Mouse (Mus musculus): Measurements from ENCODE around the gene Gm525. TPM values are rescaled to one million over a fixed set of nuclear protein-coding genes. Genes with fewer than 3 reads are reported as not detected.
A peak's percentile ranks its signal among the peaks of the same experiment; 100 is the strongest.

The Gm525 gene
- total RNA-seq, 1 experiment from 2014 or later: not detected

DNA sequence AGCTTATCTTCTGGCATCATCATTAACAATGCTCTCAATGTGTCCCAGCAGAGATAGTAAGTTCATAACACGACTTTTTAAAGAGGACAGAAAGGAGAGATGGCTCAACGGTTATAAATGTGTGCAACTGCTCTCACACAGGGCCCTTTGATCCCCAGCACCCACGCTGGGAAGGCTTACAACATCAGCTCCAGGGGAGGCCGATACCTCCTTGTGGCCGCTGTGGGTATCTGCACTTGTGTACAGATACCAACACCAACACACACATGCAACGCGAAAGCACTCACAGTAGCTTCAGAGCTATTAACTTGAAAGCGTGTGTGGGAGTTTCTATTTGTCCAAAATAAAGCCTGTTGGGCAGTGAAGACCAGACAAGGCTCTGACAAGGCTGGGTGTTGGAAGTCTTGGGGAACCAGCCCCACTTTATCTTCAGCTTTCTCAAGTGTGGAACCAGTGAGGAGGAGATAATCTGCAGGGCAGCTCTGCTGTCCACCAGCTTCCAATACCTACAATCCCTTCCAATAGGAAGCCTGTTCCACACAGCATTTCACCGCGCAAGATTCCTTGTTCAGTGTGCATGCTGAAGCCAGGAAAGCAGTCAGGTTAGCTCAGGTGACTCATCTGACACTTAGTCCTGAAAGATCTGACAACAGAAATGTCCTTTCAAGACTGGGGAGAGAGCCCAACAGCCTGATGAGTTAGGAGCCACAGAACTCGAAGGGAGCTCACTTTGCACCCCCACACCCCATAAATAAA is 14.9 kb upstream of the Gm525 start:
- peak; percentile 22 to 38; a peak in 1 of 4 replicates for ATAC-seq (replicated peaks in 1 of 2; ENCODE audit: insufficient read depth in 1 of 2, low FRiP score in 2 of 2, low TSS enrichment in 1 of 2, low read depth in 1 of 2, poor library complexity in 2 of 2, severe bottlenecking in 2 of 2)

DNA sequence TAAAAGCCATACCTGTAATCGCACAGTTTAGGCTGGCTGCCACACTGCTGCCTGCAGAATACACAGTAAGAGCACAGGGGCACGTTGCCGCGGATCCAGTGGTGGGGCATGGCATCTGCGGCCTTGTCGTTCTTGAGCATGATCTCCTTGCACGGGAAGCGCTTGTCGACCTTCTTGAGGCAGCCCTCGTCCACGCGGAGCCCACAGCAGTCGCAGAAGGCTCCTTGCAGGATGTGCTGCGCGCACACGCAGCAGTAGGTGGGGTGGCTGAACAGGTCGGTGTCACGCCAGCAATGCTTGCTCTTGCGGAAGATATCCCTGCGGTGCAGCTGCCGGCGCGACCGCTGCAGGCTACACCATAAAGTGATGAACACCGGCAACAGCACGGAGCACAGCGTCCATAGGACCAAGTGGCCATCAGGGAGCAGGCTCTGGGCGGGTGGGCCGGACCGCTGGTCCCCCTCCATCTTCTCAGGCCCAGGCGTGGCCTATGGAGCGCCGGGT is 13.7 kb upstream of the Gm525 start:
- peak; percentile 31 to 55; a peak in 3 of 4 replicates for ATAC-seq (replicated peaks in 1 of 2; ENCODE audit: insufficient read depth in 1 of 2, low FRiP score in 2 of 2, low TSS enrichment in 1 of 2, low read depth in 1 of 2, poor library complexity in 2 of 2, severe bottlenecking in 2 of 2)

DNA sequence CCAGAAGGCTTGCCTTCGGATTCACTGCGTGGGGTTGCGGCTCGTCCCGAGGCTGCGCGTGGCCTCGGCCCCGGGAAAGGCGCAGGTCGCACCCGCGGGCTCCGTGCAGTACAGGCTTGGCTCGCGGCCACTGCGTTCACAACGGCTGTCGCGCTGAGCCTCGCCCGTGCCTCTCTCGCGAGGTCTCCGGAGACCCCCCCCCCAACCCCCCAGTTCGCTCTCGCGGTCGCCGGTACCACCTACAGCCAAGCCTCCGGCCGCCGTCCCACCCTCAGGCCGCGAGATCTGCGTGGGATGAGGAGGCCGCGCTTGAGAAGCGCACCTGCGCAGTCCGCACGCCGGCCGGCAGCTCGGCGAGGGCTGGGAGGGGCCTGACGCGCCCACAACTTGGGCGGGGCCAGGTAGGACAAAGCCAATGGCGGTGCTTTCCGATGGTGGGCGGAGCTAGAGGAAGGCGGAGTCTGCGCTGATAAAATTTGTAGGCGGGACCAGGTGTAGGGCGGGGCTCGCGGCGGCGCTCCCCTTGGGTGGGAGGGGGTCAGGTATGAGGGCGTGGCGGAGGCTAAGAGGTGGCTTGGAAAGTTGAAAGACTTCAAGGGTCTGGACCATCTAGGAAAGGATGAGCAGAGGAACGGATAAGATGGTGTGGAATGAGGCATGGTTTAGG is 13.1 kb upstream of the Gm525 start:
- ATAC-seq (replicated peaks in 1 of 2; ENCODE audit: insufficient read depth in 1 of 2, low FRiP score in 2 of 2, low TSS enrichment in 1 of 2, low read depth in 1 of 2, poor library complexity in 2 of 2, severe bottlenecking in 2 of 2): peak; percentile 81 to 85

DNA sequence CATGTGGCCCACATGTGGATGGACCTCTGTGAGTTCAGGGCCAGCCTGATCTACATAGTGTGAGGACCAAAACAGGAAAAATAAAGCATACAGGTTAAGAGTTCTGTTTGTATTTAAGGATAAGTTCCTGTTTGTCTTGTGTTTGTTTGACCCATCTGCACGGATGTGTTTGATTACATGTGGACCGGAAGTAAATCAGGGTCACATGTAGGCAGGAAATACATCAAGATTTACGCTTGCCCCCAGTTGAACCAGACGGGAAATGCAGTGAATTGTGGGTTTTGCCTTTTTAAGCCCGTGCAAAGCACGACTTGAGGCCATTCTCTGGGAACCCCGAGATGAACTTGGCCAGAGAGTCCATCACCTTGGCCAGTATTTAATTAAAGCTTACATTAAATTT is 12.3 kb upstream of the Gm525 start:
- ATAC-seq (replicated peaks in 1 of 2; ENCODE audit: insufficient read depth in 1 of 2, low FRiP score in 2 of 2, low TSS enrichment in 1 of 2, low read depth in 1 of 2, poor library complexity in 2 of 2, severe bottlenecking in 2 of 2): no peak

DNA sequence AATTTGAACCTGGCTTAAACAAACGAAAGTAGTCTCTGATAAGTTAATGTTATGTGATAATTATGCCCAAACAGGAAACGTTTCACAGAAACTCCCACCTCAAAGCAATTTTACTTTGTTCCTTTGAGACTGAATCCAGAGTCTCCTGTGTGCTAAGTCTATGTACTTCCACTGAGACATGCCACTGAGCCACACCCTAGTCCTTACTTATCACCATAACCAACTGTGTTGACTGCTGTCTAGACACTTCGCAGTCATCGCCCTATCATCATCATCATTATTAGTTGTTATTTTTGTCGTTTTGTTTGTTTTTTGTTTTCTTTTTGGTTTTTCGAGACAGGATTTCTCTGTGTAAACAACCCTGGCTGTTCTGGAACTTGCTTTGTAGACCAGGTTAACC is 9.3 kb upstream of the Gm525 start:
- no peak for ATAC-seq (replicated peaks in 1 of 2; ENCODE audit: insufficient read depth in 1 of 2, low FRiP score in 2 of 2, low TSS enrichment in 1 of 2, low read depth in 1 of 2, poor library complexity in 2 of 2, severe bottlenecking in 2 of 2)

DNA sequence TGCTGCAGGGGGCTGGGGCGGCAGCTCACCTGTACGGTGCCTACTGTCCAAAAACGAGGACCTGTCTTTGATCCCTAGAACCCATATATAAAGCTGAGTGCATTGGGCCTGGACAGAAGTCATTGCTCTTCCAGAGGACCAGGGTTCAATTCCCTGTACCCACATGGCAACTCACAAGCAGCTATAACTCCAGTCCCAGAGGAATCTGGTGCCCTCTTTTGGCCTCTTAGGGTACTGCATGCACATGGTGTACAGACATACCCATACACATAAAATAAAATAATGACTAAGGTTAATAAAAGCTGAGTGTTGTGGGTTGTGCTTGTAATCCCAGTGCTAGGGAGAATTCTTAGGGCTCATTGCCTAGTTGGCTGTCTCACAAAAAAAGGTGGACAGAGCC is 8.3 kb upstream of the Gm525 start:
- no peak for ATAC-seq (replicated peaks in 1 of 2; ENCODE audit: insufficient read depth in 1 of 2, low FRiP score in 2 of 2, low TSS enrichment in 1 of 2, low read depth in 1 of 2, poor library complexity in 2 of 2, severe bottlenecking in 2 of 2)

DNA sequence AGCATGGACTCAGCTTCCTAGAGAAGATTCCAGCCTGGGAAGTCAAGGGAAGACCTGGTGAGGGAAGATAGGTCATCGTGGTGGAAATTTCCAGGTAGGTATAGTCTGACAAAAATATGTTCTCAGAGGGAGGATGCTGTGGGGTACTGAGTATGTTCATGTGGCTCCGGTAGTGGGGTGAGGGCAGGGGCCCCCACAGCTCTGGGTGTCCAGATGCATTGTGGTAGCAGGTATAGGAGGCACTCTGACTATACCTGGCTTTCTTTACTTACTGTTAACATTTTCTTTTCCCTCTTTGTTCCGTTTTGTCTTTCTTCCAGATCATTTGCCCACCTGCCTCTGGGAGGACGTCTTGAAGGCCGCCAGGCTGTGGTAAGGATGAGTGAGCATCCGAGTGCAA is 7.5 kb upstream of the Gm525 start:
- no peak for ATAC-seq (replicated peaks in 1 of 2; ENCODE audit: insufficient read depth in 1 of 2, low FRiP score in 2 of 2, low TSS enrichment in 1 of 2, low read depth in 1 of 2, poor library complexity in 2 of 2, severe bottlenecking in 2 of 2)

DNA sequence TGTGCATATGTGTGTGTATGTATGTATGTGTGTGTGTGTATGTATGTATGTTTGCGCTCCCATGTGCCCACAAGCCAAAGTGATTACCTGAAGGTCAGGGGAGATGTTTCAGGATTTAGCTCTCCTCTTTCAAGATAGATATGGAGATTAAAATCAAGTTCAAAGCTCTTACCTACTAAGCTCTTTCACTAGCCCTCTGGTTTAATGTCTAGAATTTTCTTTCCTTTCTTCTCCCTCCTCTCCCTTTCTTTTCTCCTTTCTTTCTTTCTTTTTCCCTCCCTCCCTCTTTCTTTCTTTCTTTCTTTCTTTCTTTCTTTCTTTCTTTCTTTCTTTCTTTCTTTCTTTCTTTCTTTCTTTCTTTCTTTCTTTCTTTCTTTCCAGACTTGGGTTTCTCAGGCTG is 6.9 kb upstream of the Gm525 start, which contains the start of gene Dgke:
Gene Dgke, minus strand, starts transcription at position 101 of the 400 bp plus-strand sequence.
- ATAC-seq (replicated peaks in 1 of 2; ENCODE audit: insufficient read depth in 1 of 2, low FRiP score in 2 of 2, low TSS enrichment in 1 of 2, low read depth in 1 of 2, poor library complexity in 2 of 2, severe bottlenecking in 2 of 2): no peak

DNA sequence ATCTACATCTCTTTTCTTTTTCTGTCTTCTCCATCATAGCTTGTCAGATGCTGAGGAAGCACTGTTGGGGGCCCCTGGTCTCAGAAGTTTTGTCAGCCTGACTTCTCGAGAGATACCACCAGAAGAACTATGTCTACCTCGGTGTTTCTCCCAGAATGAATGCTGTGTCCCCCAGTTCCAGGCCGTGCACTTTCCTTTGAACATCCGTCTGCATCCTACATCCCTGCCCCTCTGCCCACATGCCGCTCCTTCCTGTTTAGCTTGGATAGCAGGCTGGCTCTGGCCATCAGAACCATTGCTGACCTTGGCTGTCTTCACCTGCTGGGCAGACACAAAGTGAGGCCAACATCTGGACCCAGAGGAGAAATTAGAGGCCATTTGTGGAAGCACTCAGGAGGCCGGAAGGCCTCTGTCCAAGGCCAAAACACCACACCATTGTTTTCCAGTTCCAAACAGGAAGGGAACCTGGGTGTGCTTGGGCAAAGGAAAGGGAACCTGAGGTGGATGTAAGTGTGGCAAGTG is 6.3 kb upstream of the Gm525 start:
- ATAC-seq (replicated peaks in 1 of 2; ENCODE audit: insufficient read depth in 1 of 2, low FRiP score in 2 of 2, low TSS enrichment in 1 of 2, low read depth in 1 of 2, poor library complexity in 2 of 2, severe bottlenecking in 2 of 2): no peak

DNA sequence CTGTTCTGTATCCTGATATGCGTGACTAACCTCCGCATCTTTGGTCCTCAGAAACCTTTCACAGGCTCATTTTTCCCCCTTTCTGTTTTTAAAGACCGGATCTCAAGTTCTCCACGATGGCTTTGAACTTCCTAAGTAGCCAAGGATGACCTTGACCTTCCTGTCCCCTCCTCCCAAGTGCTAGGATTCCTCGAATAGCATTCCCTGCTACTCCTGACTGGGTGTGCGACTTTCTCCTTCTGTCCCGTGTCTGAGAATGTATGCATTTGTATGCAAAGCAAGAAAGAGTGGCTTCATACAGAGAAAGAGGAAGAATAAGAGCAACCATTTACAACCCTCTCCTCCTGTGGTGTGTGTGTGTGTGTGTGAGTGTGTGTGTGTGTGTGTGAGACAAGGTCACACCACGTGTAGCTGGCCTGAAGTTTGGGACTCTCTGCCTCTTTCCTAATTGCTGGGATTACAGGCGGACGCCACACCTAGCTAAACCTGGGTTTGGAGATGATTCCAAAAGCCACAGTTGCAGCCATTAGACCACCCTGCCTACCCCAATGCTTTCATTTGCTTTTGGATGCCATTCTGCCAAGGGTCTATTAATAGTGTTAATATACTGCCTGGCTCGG is 5.7 kb upstream of the Gm525 start:
- ATAC-seq (replicated peaks in 1 of 2; ENCODE audit: insufficient read depth in 1 of 2, low FRiP score in 2 of 2, low TSS enrichment in 1 of 2, low read depth in 1 of 2, poor library complexity in 2 of 2, severe bottlenecking in 2 of 2): no peak

DNA sequence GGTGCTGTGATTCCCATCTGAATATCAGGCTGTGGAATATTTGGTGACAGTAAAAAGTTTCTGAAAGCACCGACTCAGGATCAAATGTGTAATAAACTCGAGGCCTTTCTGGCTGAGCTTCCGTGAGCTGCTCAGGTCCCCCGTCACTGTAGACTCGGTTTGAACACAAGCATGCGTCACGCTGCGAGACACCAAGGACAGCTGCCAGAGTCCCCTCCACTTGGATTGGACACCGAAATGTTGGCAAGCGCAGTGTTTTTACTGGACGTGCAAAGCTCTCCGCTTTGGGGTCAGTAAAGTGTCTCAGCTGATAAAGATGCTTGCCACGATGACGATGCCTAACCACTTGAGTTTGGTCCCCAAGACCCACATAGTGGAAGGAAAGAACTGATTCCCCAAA is 5.0 kb upstream of the Gm525 start:
- no peak for ATAC-seq (replicated peaks in 1 of 2; ENCODE audit: insufficient read depth in 1 of 2, low FRiP score in 2 of 2, low TSS enrichment in 1 of 2, low read depth in 1 of 2, poor library complexity in 2 of 2, severe bottlenecking in 2 of 2)

DNA sequence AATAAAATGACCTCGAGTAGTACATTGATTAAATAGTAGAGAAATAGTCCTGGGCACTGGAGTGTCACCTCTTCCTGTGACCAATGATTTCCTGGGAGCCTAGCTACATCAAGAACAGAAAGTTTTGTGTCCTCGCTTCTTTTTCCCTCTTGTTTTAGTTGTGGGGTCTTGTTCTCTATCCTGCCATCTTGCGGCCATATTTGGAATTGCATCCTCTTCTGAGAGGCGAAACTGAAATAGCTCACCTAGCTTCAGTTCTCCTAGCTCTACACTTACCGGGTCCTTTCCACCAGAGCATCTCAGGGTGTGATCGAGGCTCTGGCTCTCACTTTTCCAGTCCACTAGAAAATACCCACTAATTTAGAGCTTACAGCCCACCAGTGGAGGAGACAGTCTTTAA is 4.3 kb upstream of the Gm525 start:
- ATAC-seq (replicated peaks in 1 of 2; ENCODE audit: insufficient read depth in 1 of 2, low FRiP score in 2 of 2, low TSS enrichment in 1 of 2, low read depth in 1 of 2, poor library complexity in 2 of 2, severe bottlenecking in 2 of 2): peak; percentile 42 to 66; a peak in 3 of 4 replicates

DNA sequence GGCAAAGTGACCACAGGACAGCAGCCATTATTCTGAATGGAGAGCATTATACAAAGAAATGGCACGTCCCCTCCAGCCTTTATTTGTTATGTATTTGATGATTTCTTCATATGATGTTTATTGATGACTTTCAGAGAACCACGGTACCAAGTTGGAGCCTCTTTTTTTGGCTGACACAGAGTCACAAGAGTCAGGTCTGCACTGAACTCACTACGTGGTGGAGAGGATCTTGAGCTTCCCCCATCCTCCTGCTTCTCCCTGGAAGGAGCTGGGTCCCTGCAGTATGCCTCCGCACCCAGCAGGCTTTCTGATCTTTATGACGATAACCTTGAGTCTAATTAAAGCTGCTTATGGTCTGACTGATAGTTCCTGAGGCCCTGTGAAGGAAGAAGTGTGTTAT is 2.1 kb upstream of the Gm525 start:
- ATAC-seq (replicated peaks in 1 of 2; ENCODE audit: insufficient read depth in 1 of 2, low FRiP score in 2 of 2, low TSS enrichment in 1 of 2, low read depth in 1 of 2, poor library complexity in 2 of 2, severe bottlenecking in 2 of 2): no peak

DNA sequence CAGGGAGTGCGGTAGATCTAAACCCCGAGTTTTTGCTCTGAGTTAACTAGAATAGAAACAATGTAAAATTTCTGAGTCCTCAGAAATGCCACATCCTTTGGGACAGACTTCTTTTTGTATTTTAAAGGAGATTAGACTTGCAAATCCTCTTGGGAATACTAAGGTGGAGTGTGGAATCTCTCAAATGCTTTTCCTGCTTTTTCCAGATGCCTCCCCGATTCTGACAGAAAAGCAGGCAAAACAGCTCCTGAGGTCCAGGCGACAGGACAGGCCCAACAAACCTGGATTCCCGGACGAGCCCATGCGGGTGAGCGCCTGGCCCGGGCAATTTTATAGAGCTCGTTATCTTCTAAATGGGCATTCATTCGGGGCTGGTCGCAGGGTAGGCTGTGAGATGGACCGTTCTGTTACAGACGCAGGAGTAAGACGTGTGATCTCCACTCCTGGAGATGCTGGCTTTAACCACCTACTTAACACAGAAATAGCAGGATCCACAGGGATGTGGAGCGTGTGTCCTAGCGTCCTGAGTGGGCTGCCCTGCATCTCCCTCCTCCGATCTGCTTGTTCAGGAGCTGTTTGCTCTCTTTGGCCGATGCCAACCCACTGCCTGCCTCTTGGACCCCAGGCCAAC is 1.3 kb downstream of the Gm525 start:
- no peak for ATAC-seq (replicated peaks in 1 of 2; ENCODE audit: insufficient read depth in 1 of 2, low FRiP score in 2 of 2, low TSS enrichment in 1 of 2, low read depth in 1 of 2, poor library complexity in 2 of 2, severe bottlenecking in 2 of 2)

DNA sequence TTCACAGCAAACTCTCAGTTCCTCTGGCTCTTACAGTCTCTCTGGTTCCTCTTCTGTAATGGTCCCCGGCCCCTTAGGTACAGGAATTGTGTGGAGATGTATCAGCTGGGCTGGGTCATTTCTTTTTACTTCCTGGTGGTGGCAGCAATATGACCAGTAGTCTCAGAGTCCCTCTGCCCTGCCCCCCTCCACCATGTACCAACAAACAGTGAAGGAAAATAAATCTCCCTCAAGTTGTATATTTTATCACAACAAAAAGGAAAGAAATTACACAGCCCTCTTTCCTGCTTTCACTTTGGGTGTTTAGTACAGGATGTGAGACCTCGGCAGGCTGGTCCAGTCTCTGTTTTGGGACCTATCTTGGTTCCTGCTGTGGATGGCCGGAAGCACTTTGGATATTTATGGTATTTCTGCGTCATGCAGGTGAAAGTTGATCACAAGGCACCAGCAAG is 2.8 kb downstream of the Gm525 start:
- ATAC-seq (replicated peaks in 1 of 2; ENCODE audit: insufficient read depth in 1 of 2, low FRiP score in 2 of 2, low TSS enrichment in 1 of 2, low read depth in 1 of 2, poor library complexity in 2 of 2, severe bottlenecking in 2 of 2): peak in 1 of 2 experiments; percentile 28; a peak in 1 of 4 replicates

DNA sequence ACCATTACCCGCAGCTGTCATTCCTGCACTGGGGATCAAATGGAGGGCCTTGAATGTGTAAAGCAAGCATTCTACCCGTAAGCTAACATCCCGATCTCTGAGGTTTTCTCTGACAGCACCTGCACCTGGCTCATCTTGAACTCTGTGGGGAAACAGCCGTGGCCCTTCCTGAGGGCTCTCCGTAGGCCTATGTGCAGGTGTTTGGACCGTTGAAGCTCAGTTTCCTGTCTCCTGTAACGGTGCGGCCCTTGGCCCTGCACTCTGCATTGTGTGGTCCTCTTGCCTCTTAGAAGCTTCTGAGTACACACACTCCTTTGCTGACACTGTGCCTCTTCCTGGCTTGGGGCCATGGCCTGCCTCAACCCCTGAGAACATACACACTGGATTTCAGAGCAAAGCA is 4.0 kb downstream of the Gm525 start:
- 0 out of 4 replicates have a peak, but pooled peaks of 1 of the 2 experiments have one; percentile 16 for ATAC-seq (replicated peaks in 1 of 2; ENCODE audit: insufficient read depth in 1 of 2, low FRiP score in 2 of 2, low TSS enrichment in 1 of 2, low read depth in 1 of 2, poor library complexity in 2 of 2, severe bottlenecking in 2 of 2)

DNA sequence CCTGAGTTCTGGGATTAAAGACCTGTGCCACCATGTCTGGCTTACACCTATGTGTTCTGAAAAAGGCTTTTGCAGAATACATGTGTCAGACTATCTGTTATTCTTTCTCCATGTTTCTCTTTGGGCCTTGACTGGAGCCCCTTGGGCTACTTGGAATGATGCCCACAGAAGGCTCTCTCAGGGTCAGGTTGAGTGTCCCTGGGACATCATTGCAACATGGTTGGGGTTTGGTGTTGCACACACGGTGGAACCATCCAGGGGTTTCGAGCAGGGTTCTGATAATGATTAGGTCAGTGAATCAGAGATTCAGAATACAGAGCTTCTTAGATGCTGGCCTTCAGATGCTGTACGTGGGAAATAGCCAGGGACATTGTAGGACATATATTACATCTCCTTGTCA is 4.7 kb downstream of the Gm525 start:
- no peak for ATAC-seq (replicated peaks in 1 of 2; ENCODE audit: insufficient read depth in 1 of 2, low FRiP score in 2 of 2, low TSS enrichment in 1 of 2, low read depth in 1 of 2, poor library complexity in 2 of 2, severe bottlenecking in 2 of 2)
